Mouse (Mus musculus): ENCODE measurements around the gene Brd3os.

DNA sequence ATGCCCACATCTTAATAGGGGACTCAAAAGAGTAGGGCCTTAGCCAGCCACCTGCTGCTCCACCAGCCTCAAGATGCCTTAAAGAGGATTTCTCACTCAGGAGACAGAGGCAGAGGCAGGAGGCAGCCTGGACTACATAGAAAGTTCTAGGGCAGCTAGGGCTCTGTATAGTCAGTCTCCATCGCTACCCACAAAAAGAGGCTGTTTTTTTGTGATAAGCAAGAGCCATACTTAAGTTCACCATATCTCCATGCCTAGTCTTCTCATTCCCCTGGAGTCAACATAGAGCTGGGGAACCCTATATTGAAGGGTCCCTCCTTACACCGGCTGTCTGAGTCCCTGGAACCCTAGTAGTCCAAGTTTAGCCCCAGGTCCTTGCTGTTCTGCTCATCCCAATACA lies 28.4 kb downstream of the Brd3os start:
- TF ChIP-seq ZNF384 (IDR thresholded peaks at IDR 0.05; ENCODE audit: low read depth, low read length): no peak
- TF ChIP-seq CHD2 (IDR thresholded peaks at IDR 0.05; ENCODE audit: low read depth, low read length): no peak
- TF ChIP-seq MAFK (IDR thresholded peaks at IDR 0.05; ENCODE audit: insufficient read depth, low read depth, low read length): no peak
